Mouse (Mus musculus): ENCODE data around the gene Dap3. TPM values are rescaled to one million over a fixed set of nuclear protein-coding genes. Genes with fewer than 3 reads are reported as not detected.

Gene Dap3
- polyA plus RNA-seq (2012; ENCODE audit: low replicate concordance) = 43.7 and 77.3 TPM in 2 replicates

GRCm38 (mm10) chr3:88950576-88951326 lies at the start of gene Dap3, which contains the start of gene Ash1l:
TSS of gene Dap3 (minus strand) at chr3:88951181.
TSS of gene Ash1l (plus strand) at chr3:88950622.

GRCm38 (mm10) chr3:88913511-88914383 lies 37.2 kb downstream of the Dap3 start, which contains the start of gene Msto1:
TSS of gene Msto1 (minus strand) at chr3:88913999.

Other genes with a start within 250 kb of the Dap3 start
- 27.1 and 47.2 TPM in 2 replicates for gene Rit1, start 234.3 kb downstream of the Dap3 start, polyA plus RNA-seq (2012; ENCODE audit: low replicate concordance)
- gene Syt11, start 176.0 kb downstream of the Dap3 start, polyA plus RNA-seq (2012; ENCODE audit: low replicate concordance) = 5.3 and 8.0 TPM in 2 replicates
- 8.8 and 14.5 TPM in 2 replicates for gene Gon4l, start 116.0 kb downstream of the Dap3 start, polyA plus RNA-seq (2012; ENCODE audit: low replicate concordance)
- 12.0 and 14.3 TPM in 2 replicates for gene Msto1, start 37.2 kb downstream of the Dap3 start, polyA plus RNA-seq (2012; ENCODE audit: low replicate concordance)
- 5.1 and 8.2 TPM in 2 replicates for gene Ash1l, start 559 bp downstream of the Dap3 start, polyA plus RNA-seq (2012; ENCODE audit: low replicate concordance)
- 39.4 and 51.6 TPM in 2 replicates for gene Rusc1, start 142.1 kb upstream of the Dap3 start, polyA plus RNA-seq (2012; ENCODE audit: low replicate concordance)
- 0.68 TPM in 1 of 2 replicates, not detected in the other for gene Gm43738, start 149.9 kb upstream of the Dap3 start, polyA plus RNA-seq (2012; ENCODE audit: low replicate concordance)
- 4.4 and 8.8 TPM in 2 replicates for gene Fdps, start 150.8 kb upstream of the Dap3 start, polyA plus RNA-seq (2012; ENCODE audit: low replicate concordance)
- gene Pklr, start 185.0 kb upstream of the Dap3 start, polyA plus RNA-seq (2012; ENCODE audit: low replicate concordance) = 5.5 and 56.5 TPM in 2 replicates
- gene Hcn3, start 209.0 kb upstream of the Dap3 start, polyA plus RNA-seq (2012; ENCODE audit: low replicate concordance) = 3.0 and 4.4 TPM in 2 replicates
- 48.8 and 75.7 TPM in 2 replicates for gene Clk2, start 213.6 kb upstream of the Dap3 start, polyA plus RNA-seq (2012; ENCODE audit: low replicate concordance)
- 280 and 307 TPM in 2 replicates for gene Scamp3, start 226.3 kb upstream of the Dap3 start, polyA plus RNA-seq (2012; ENCODE audit: low replicate concordance)
- gene Fam189b, start 232.0 kb upstream of the Dap3 start, polyA plus RNA-seq (2012; ENCODE audit: low replicate concordance) = 144 and 333 TPM in 2 replicates